Mouse (Mus musculus) heart, postnatal 4 days (tissue): ENCODE data around the gene Ppdpf. TPM values are rescaled to one million over a fixed set of nuclear protein-coding genes. Genes with fewer than 3 reads are reported as not detected.

Source experiments
- DNase-seq: peaks from one replicate; pipeline ENCODE4 v3.0.0; 2021
- total RNA-seq, 2 experiments: library from RNA; stranded (reverse); gene quantifications; 2 replicates each; pipeline ENCODE4 v1.2.3; 2021

The Ppdpf gene
- 10 to 100 TPM; 65.9 to 66.8 TPM for total RNA-seq

GRCm38 (mm10) chr2:181187121-181188000 lies at the start of gene Ppdpf:
TSS of gene Ppdpf (plus strand) at chr2:181187247.
- DNase-seq: peak; percentile 91

- no peak for DNase-seq
Observed at GRCm38 (mm10) chr2:181139641-181140193, 47.3 kb upstream of the Ppdpf start.

- no peak for DNase-seq
Observed at GRCm38 (mm10) chr2:181142703-181143135, 44.3 kb upstream of the Ppdpf start.

- DNase-seq: no peak
Observed at GRCm38 (mm10) chr2:181143509-181144276, 43.4 kb upstream of the Ppdpf start.

GRCm38 (mm10) chr2:181144675-181145074 lies 42.4 kb upstream of the Ppdpf start:
- DNase-seq: no peak

- DNase-seq: no peak
Observed at GRCm38 (mm10) chr2:181146976-181147545, 40.0 kb upstream of the Ppdpf start.

GRCm38 (mm10) chr2:181147546-181148317 lies 39.3 kb upstream of the Ppdpf start:
- DNase-seq: peak; percentile 66

- DNase-seq: no peak
Observed at GRCm38 (mm10) chr2:181148318-181148955, 38.6 kb upstream of the Ppdpf start.

GRCm38 (mm10) chr2:181150281-181150680 lies 36.8 kb upstream of the Ppdpf start:
- no peak for DNase-seq

GRCm38 (mm10) chr2:181152701-181153100 lies 34.3 kb upstream of the Ppdpf start:
- no peak for DNase-seq

GRCm38 (mm10) chr2:181153131-181153530 lies 33.9 kb upstream of the Ppdpf start:
- no peak for DNase-seq

- peak; percentile 52 for DNase-seq
Observed at GRCm38 (mm10) chr2:181153837-181154236, 33.2 kb upstream of the Ppdpf start.

- no peak for DNase-seq
Observed at GRCm38 (mm10) chr2:181154361-181154760, 32.7 kb upstream of the Ppdpf start.

GRCm38 (mm10) chr2:181154831-181155415 lies 32.1 kb upstream of the Ppdpf start:
- peak; percentile 37 for DNase-seq

- peak; percentile 57 for DNase-seq
Observed at GRCm38 (mm10) chr2:181155801-181156200, 31.2 kb upstream of the Ppdpf start.

- peak; percentile 56 for DNase-seq
Observed at GRCm38 (mm10) chr2:181156248-181157121, 30.6 kb upstream of the Ppdpf start, which contains the start of gene Eef1a2. TSS of gene Eef1a2 (minus strand) at chr2:181157014.

- DNase-seq: no peak
Observed at GRCm38 (mm10) chr2:181157180-181157579, 29.9 kb upstream of the Ppdpf start.

GRCm38 (mm10) chr2:181157716-181158302 lies 29.2 kb upstream of the Ppdpf start:
- no peak for DNase-seq

GRCm38 (mm10) chr2:181158471-181158870 lies 28.6 kb upstream of the Ppdpf start:
- DNase-seq: no peak
